Mouse (Mus musculus): ENCODE results near the gene Pex11g. TPM values are rescaled to one million over a fixed set of nuclear protein-coding genes. Genes with fewer than 3 reads are reported as not detected.

Gene Pex11g
- polyA plus RNA-seq, 1 experiment from 2014 or later = 2.8 TPM

DNA sequence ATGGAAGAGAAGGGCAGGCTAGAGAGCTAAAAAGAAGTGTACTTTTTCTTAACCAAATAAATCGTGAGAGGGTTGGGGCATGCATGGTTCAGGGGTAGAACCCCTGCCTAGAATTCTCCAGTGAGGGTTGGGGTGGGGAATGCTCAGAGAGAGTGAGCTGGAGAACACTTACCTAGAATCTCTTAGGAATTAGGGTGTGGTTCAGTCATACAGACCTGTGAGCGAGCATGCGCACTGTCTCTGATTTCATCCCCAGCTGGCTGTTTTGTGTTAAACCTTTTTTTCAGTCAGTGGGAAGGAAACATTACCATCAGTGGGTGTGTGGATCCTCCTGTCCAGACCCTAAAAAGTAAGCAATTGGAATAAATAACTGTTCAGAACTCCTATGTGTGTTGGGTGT is 41.3 kb downstream of the Pex11g start:
- H3K27me3 ChIP-seq (ENCODE audit: control insufficient read depth, insufficient read depth, low read length) = no peaks in the 10 kb centered on the region
- no peaks in the 10 kb centered on the region for H3K4me1 ChIP-seq (ENCODE audit: control insufficient read depth, insufficient read depth, low read length)
- H3K9ac ChIP-seq (ENCODE audit: low read length) = no peak overlapping the region
- no peaks in the 10 kb centered on the region for H3K36me3 ChIP-seq (ENCODE audit: control insufficient read depth, insufficient read depth, low read length)
- no peak for DNase-seq (ENCODE audit: low spot score, missing footprints)
- no peak overlapping the region for H3K27ac ChIP-seq (ENCODE audit: low read depth, low read length)
- no peak overlapping the region for H3K4me2 ChIP-seq
- WGBS = 94% methylated on average over 3 of the region's 3 CpGs
- no peaks in the 10 kb centered on the region for H3K9me3 ChIP-seq (ENCODE audit: control insufficient read depth, low read length)
- ATAC-seq (ENCODE audit: low FRiP score) = no peak
- H3K4me3 ChIP-seq (ENCODE audit: low read depth, low read length) = no peak overlapping the region

DNA sequence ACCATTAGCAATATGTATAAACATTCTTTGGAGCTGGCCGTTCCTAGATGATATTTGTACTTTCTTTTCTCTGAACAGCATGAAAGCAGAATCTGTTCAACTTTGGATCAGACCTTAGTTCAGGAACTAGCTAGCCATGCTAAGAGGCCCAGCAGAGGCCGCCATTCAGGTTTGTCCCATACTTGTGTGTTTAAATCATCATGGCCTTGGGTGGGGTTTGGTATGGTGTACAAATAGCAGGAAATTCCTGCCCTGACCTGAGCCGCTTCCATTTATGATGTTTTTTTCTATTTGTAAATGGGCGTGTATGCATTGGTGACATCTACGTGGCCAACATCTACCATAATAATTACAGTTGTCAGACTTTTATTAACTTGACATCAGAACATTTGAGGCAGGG is 42.3 kb downstream of the Pex11g start:
- 95% methylated on average over 5 of the region's 5 CpGs for WGBS
- ATAC-seq (ENCODE audit: low FRiP score) = no peak
- no peaks in the 10 kb centered on the region for H3K4me1 ChIP-seq (ENCODE audit: control insufficient read depth, insufficient read depth, low read length)

DNA sequence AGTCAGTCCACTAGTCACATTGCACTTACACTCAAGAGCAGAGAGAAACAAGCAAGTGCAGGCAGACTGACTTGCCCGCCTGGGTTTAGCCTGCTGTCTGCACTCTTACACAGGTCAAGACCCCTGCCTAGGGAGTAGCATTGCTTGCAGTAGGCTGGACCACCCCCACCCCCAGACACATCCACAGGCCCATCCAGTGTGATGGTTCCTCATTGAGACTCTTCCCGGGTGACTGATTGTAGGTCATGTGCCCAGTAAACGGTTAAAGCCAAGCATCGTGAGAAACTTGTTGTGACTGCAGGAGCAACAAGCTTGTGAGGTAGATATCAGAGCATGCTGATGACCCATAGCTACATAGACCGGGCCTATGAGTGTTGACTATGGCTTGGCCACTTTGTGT is 46.0 kb downstream of the Pex11g start:
- 95% methylated on average over 5 of the region's 5 CpGs for WGBS
- Histone ChIP-seq H3K27me3 (ENCODE audit: control insufficient read depth, insufficient read depth, low read length) (no peaks in the 10 kb centered on the region), H3K4me1 (ENCODE audit: control insufficient read depth, insufficient read depth, low read length) (peaks cover 15% of the 10 kb centered on the region), H3K9ac (ENCODE audit: low read length) (no peak overlapping the region), H3K27ac (ENCODE audit: low read depth, low read length) (no peak overlapping the region), H3K4me2 (no peak overlapping the region), H3K4me3 (ENCODE audit: low read depth, low read length) (no peak overlapping the region), H3K9me3 (ENCODE audit: control insufficient read depth, low read length) (no peaks in the 10 kb centered on the region), H3K36me3 (ENCODE audit: control insufficient read depth, insufficient read depth, low read length) (no peaks in the 10 kb centered on the region)
- ATAC-seq (ENCODE audit: low FRiP score) (no peak), DNase-seq (ENCODE audit: low spot score, missing footprints) (no peak)

More for the DNA sequence above, 42.3 kb downstream of the Pex11g start:
- DNase-seq (ENCODE audit: low spot score, missing footprints) = no peak
- Histone ChIP-seq H3K36me3 (ENCODE audit: control insufficient read depth, insufficient read depth, low read length) (no peaks in the 10 kb centered on the region), H3K9ac (ENCODE audit: low read length) (no peak overlapping the region), H3K4me2 (no peak overlapping the region), H3K9me3 (ENCODE audit: control insufficient read depth, low read length) (no peaks in the 10 kb centered on the region), H3K4me3 (ENCODE audit: low read depth, low read length) (no peak overlapping the region), H3K27ac (ENCODE audit: low read depth, low read length) (no peak overlapping the region), H3K27me3 (ENCODE audit: control insufficient read depth, insufficient read depth, low read length) (no peaks in the 10 kb centered on the region)

DNA sequence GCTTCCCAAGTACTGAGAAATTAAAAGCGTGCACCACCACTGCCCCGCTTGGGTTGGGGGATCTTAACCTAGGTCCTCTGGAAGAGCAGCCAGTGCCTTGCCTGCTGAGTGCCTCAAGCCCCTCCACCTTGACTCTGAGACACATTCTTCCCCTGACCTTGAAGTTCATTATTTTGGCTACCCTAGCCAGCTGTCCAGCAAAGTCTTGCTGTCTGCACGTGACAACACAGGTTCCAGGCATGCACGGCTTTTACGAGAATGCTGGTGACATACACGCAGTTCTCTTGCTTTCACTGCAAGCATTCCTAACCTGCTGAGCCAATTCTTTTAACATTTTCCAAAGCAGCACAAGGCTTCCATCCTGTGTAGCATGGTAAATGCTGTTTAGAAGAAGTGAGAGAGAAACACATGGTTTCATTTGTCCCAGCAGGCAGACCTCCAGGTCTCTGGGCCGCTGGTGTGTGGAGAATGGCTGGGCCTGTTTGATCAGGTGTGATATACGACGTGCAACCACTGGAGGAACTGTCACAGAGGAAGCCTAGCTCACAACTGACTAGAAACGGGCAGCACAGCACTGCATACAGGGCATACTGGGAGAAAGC is 47.3 kb downstream of the Pex11g start:
- Histone ChIP-seq H3K4me2 (no peak overlapping the region), H3K36me3 (ENCODE audit: control insufficient read depth, insufficient read depth, low read length) (no peaks in the 10 kb centered on the region), H3K27me3 (ENCODE audit: control insufficient read depth, insufficient read depth, low read length) (no peaks in the 10 kb centered on the region), H3K27ac (ENCODE audit: low read depth, low read length) (no peak overlapping the region), H3K4me3 (ENCODE audit: low read depth, low read length) (no peak overlapping the region), H3K9me3 (ENCODE audit: control insufficient read depth, low read length) (no peaks in the 10 kb centered on the region), H3K4me1 (ENCODE audit: control insufficient read depth, insufficient read depth, low read length) (peaks cover 20% of the 10 kb centered on the region), H3K9ac (ENCODE audit: low read length) (no peak overlapping the region)
- DNase-seq (ENCODE audit: low spot score, missing footprints) = no peak
- 84% methylated on average over 10 of the region's 10 CpGs for WGBS
- no peak for ATAC-seq (ENCODE audit: low FRiP score)

DNA sequence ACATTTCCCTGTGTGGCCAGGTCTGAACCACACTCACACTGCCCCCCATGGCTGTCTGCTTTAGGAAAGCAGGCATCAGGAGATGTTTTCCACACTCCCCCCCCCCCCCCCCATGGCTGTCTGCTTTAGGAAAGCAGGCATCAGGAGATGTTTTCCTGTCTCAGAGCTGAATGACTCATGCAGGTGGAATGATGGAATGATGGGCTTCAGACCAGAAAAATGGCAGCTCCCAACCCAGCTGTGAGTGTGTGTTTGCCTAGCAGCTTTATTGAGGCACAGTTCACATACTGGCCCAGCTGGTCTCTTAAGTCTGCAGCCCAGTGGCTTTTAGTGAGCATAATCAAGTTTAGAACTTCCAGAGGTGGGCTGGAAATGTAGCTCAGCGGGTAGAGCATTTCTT is 49.4 kb downstream of the Pex11g start:
- Histone ChIP-seq H3K4me1 (ENCODE audit: control insufficient read depth, insufficient read depth, low read length) (peaks cover 32% of the 10 kb centered on the region), H3K4me2 (no peak overlapping the region), H3K27ac (ENCODE audit: low read depth, low read length) (0 out of 2 replicates have a peak overlapping the region, but pooled peaks have one; percentile 8), H3K9ac (ENCODE audit: low read length) (no peak overlapping the region), H3K4me3 (ENCODE audit: low read depth, low read length) (no peak overlapping the region), H3K9me3 (ENCODE audit: control insufficient read depth, low read length) (no peaks in the 10 kb centered on the region), H3K36me3 (ENCODE audit: control insufficient read depth, insufficient read depth, low read length) (no peaks in the 10 kb centered on the region), H3K27me3 (ENCODE audit: control insufficient read depth, insufficient read depth, low read length) (no peaks in the 10 kb centered on the region)
- no peak for ATAC-seq (ENCODE audit: low FRiP score)
- DNase-seq (ENCODE audit: low spot score, missing footprints) = no peak
- WGBS = 82% methylated on average over 1 of the region's 1 CpGs

GRCm38 (mm10) chr8:3417455-3417854 is 50.0 kb downstream of the Pex11g start:
- no peaks in the 10 kb centered on the region for H3K36me3 ChIP-seq (ENCODE audit: control insufficient read depth, insufficient read depth, low read length)
- H3K4me3 ChIP-seq (ENCODE audit: low read depth, low read length) = no peak overlapping the region
- H3K4me2 ChIP-seq = peak overlapping the region; percentile 8; the same call in 1 of the 2 replicates
- peaks cover 32% of the 10 kb centered on the region for H3K4me1 ChIP-seq (ENCODE audit: control insufficient read depth, insufficient read depth, low read length)
- DNase-seq (ENCODE audit: low spot score, missing footprints) (peak; percentile 91), ATAC-seq (ENCODE audit: low FRiP score) (peak; percentile 64)
- 3% methylated on average over 8 of the region's 8 CpGs for whole genome bisulfite sequencing
- H3K9me3 ChIP-seq (ENCODE audit: control insufficient read depth, low read length) = no peaks in the 10 kb centered on the region
- H3K27ac ChIP-seq (ENCODE audit: low read depth, low read length) = 0 out of 2 replicates have a peak overlapping the region, but pooled peaks have one; percentile 8
- no peaks in the 10 kb centered on the region for H3K27me3 ChIP-seq (ENCODE audit: control insufficient read depth, insufficient read depth, low read length)
- no peak overlapping the region for H3K9ac ChIP-seq (ENCODE audit: low read length)

DNA sequence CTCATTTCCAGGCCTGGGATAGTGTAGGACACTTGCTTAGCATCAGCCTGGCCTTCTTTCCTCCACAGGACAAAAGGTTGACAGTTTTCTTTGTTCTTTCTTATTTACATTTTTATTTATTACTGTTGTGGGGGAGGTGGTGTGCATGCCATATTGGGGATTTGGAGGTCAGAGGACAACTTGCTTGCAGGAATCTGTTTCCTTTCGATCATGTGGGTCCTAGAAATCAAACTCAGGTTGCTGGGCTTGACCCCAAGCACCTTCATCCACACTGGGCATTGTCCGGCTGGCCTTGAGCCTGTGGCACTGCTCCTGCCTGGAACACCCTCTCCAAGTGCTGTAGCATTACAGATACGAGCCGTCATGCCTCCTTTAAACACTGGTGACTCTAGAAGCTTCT is 50.6 kb downstream of the Pex11g start:
- Histone ChIP-seq H3K9me3 (ENCODE audit: control insufficient read depth, low read length) (no peaks in the 10 kb centered on the region), H3K4me1 (ENCODE audit: control insufficient read depth, insufficient read depth, low read length) (peaks cover 32% of the 10 kb centered on the region), H3K27me3 (ENCODE audit: control insufficient read depth, insufficient read depth, low read length) (no peaks in the 10 kb centered on the region), H3K27ac (ENCODE audit: low read depth, low read length) (no peak overlapping the region; the same call in 1 of the 2 replicates), H3K9ac (ENCODE audit: low read length) (no peak overlapping the region), H3K4me2 (no peak overlapping the region), H3K36me3 (ENCODE audit: control insufficient read depth, insufficient read depth, low read length) (no peaks in the 10 kb centered on the region), H3K4me3 (ENCODE audit: low read depth, low read length) (no peak overlapping the region)
- ATAC-seq (ENCODE audit: low FRiP score) (peak; percentile 31; the same call in 1 of the 2 replicates), DNase-seq (ENCODE audit: low spot score, missing footprints) (no peak)
- 19% methylated on average over 4 of the region's 4 CpGs for WGBS

DNA sequence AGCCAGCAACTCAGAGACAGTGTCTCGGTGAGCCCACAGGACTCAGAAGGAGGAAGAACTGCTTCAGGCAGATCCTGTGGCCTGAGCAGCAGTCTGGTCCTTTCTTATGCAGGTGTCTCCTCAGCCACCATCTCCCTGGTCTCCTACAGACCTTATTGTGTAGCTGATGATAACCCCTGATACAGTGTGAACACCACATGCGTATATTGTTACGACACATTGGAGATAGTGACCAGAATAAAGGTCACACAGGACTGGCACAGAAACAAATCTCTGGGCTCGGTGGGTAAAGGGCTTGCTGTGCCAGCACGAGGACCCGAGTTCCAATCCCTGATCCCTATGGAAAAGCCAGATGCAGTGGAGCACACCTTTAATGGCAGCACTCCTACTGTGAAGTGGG is 51.8 kb downstream of the Pex11g start:
- Histone ChIP-seq H3K9ac (ENCODE audit: low read length) (no peak overlapping the region), H3K36me3 (ENCODE audit: control insufficient read depth, insufficient read depth, low read length) (no peaks in the 10 kb centered on the region), H3K27me3 (ENCODE audit: control insufficient read depth, insufficient read depth, low read length) (no peaks in the 10 kb centered on the region), H3K27ac (ENCODE audit: low read depth, low read length) (no peak overlapping the region), H3K9me3 (ENCODE audit: control insufficient read depth, low read length) (no peaks in the 10 kb centered on the region), H3K4me2 (no peak overlapping the region), H3K4me1 (ENCODE audit: control insufficient read depth, insufficient read depth, low read length) (peaks cover 32% of the 10 kb centered on the region), H3K4me3 (ENCODE audit: low read depth, low read length) (no peak overlapping the region)
- WGBS = 88% methylated on average over 6 of the region's 6 CpGs
- ATAC-seq (ENCODE audit: low FRiP score) (no peak), DNase-seq (ENCODE audit: low spot score, missing footprints) (no peak)

GRCm38 (mm10) chr8:3415259-3415658 is 52.2 kb downstream of the Pex11g start:
- no peak overlapping the region for H3K9ac ChIP-seq (ENCODE audit: low read length)
- WGBS = 53% methylated on average over 4 of the region's 4 CpGs
- no peak overlapping the region for H3K4me3 ChIP-seq (ENCODE audit: low read depth, low read length)
- no peaks in the 10 kb centered on the region for H3K36me3 ChIP-seq (ENCODE audit: control insufficient read depth, insufficient read depth, low read length)
- H3K9me3 ChIP-seq (ENCODE audit: control insufficient read depth, low read length) = no peaks in the 10 kb centered on the region
- peaks cover 32% of the 10 kb centered on the region for H3K4me1 ChIP-seq (ENCODE audit: control insufficient read depth, insufficient read depth, low read length)
- no peak overlapping the region for H3K4me2 ChIP-seq
- 0 out of 2 replicates have a peak overlapping the region, but pooled peaks have one; percentile 22 for H3K27ac ChIP-seq (ENCODE audit: low read depth, low read length)
- ATAC-seq (ENCODE audit: low FRiP score) (no peak), DNase-seq (ENCODE audit: low spot score, missing footprints) (no peak)
- no peaks in the 10 kb centered on the region for H3K27me3 ChIP-seq (ENCODE audit: control insufficient read depth, insufficient read depth, low read length)

Data from midbrain, embryonic 11.5 days (tissue).